Mouse (Mus musculus): Measurements from ENCODE around the gene Dll3.

The Dll3 gene

GRCm38 (mm10) chr7:28301616-28302433, at the start of gene Dll3:
Gene Dll3 (minus strand): TSS chr7:28302238.
- DNase-seq (ENCODE audit: low spot score) = peak; percentile 84

- no peak for DNase-seq (ENCODE audit: low spot score)
Measured at GRCm38 (mm10) chr7:28351676-28352191, 49.7 kb upstream of the Dll3 start.

- DNase-seq (ENCODE audit: low spot score) = peak; percentile 99
Measured at GRCm38 (mm10) chr7:28350155-28350883, 48.3 kb upstream of the Dll3 start, which contains the start of gene Rps16. Gene Rps16 (plus strand): TSS chr7:28350652.

GRCm38 (mm10) chr7:28348601-28349000, 46.6 kb upstream of the Dll3 start:
- DNase-seq (ENCODE audit: low spot score) = peak; percentile 46

- no peak for DNase-seq (ENCODE audit: low spot score)
Measured at GRCm38 (mm10) chr7:28347746-28348145, 45.7 kb upstream of the Dll3 start.

- DNase-seq (ENCODE audit: low spot score) = peak; percentile 87
Measured at GRCm38 (mm10) chr7:28344637-28345036, 42.6 kb upstream of the Dll3 start.

- no peak for DNase-seq (ENCODE audit: low spot score)
Measured at GRCm38 (mm10) chr7:28341381-28341780, 39.3 kb upstream of the Dll3 start.

- DNase-seq (ENCODE audit: low spot score) = peak; percentile 65
Measured at GRCm38 (mm10) chr7:28339213-28339917, 37.3 kb upstream of the Dll3 start.

- peak; percentile 100 for DNase-seq (ENCODE audit: low spot score)
Measured at GRCm38 (mm10) chr7:28338108-28338998, 36.3 kb upstream of the Dll3 start, which contains the start of gene Supt5. Gene Supt5 (minus strand): TSS chr7:28338746.

GRCm38 (mm10) chr7:28335471-28335870, 33.4 kb upstream of the Dll3 start:
- no peak for DNase-seq (ENCODE audit: low spot score)

- no peak for DNase-seq (ENCODE audit: low spot score)
Measured at GRCm38 (mm10) chr7:28334534-28334933, 32.5 kb upstream of the Dll3 start.

- no peak for DNase-seq (ENCODE audit: low spot score)
Measured at GRCm38 (mm10) chr7:28328260-28328659, 26.2 kb upstream of the Dll3 start.

GRCm38 (mm10) chr7:28326457-28326856, 24.4 kb upstream of the Dll3 start:
- no peak for DNase-seq (ENCODE audit: low spot score)

- no peak for DNase-seq (ENCODE audit: low spot score)
Measured at GRCm38 (mm10) chr7:28325293-28325692, 23.3 kb upstream of the Dll3 start.

- no peak for DNase-seq (ENCODE audit: low spot score)
Measured at GRCm38 (mm10) chr7:28321974-28322720, 20.1 kb upstream of the Dll3 start.

- no peak for DNase-seq (ENCODE audit: low spot score)
Measured at GRCm38 (mm10) chr7:28318714-28319113, 16.7 kb upstream of the Dll3 start.

- no peak for DNase-seq (ENCODE audit: low spot score)
Measured at GRCm38 (mm10) chr7:28318036-28318435, 16.0 kb upstream of the Dll3 start.

GRCm38 (mm10) chr7:28311926-28312543, 10.0 kb upstream of the Dll3 start, which contains the start of gene Timm50:
Gene Timm50 (minus strand): TSS chr7:28312072.
- DNase-seq (ENCODE audit: low spot score) = peak; percentile 98

GRCm38 (mm10) chr7:28311151-28311925, 9.3 kb upstream of the Dll3 start:
- DNase-seq (ENCODE audit: low spot score) = no peak

Data from embryo, embryonic 10.5 days (tissue).